Mouse (Mus musculus) MEL (cell line): ENCODE data around the gene Znrf1. TPM values are rescaled to one million over a fixed set of nuclear protein-coding genes. Genes with fewer than 3 reads are reported as not detected.

Experiments used
- DNase-seq: peaks from one replicate; pipeline ENCODE4 v3.0.0; 2011; ENCODE audit warnings: low read depth, low spot score
- H3K27ac ChIP-seq: 2 replicates; pipeline ENCODE4 v1.5.1; 2012; ENCODE audit warnings: low read depth, mild to moderate bottlenecking, control low read depth, low read length, moderate library complexity; ENCODE audit not compliant: control insufficient read depth
- H3K27me3 ChIP-seq, 2 experiments: fragments of 150-350 bp in 1 of 2; sonication (generic) in 1 of 2; 2 replicates each; pipeline ENCODE4 v1.6.1; 2012; ENCODE audit warnings: low read length in 2 of 2, mild to moderate bottlenecking in 2 of 2, improper control_type of control experiment in 1 of 2, moderate library complexity in 1 of 2; ENCODE audit not compliant: insufficient read depth in 2 of 2, control insufficient read depth in 1 of 2
- H3K36me3 ChIP-seq, 2 experiments: 2 replicates each; pipeline ENCODE4 v1.6.1; 2012 to 2014; ENCODE audit warnings: low read length in 2 of 2, improper control_type of control experiment in 1 of 2, inconsistent platforms in 1 of 2, mild to moderate bottlenecking in 1 of 2; ENCODE audit not compliant: insufficient read depth in 2 of 2, control insufficient read depth in 1 of 2
- H3K4me1 ChIP-seq, 2 experiments: fragments of 150-350 bp in 1 of 2; sonication (generic) in 1 of 2; 2 replicates each; pipeline ENCODE4 v1.6.1; 2012; ENCODE audit warnings: low read length in 2 of 2, improper control_type of control experiment in 1 of 2, mild to moderate bottlenecking in 1 of 2; ENCODE audit not compliant: insufficient read depth in 2 of 2, control insufficient read depth in 1 of 2
- H3K4me3 ChIP-seq, 2 experiments: fragments of 150-350 bp in 1 of 2; sonication (generic) in 1 of 2; 2 replicates each; pipeline ENCODE4 v1.5.1; 2012; ENCODE audit warnings: low read depth in 2 of 2, low read length in 2 of 2, mild to moderate bottlenecking in 2 of 2, moderate library complexity in 2 of 2, control low read depth in 1 of 2, improper control_type of control experiment in 1 of 2; ENCODE audit not compliant: control insufficient read depth in 1 of 2, insufficient read depth in 1 of 2
- H3K79me2 ChIP-seq: 2 replicates; pipeline ENCODE4 v1.6.1; 2012; ENCODE audit warnings: mild to moderate bottlenecking, low read length, moderate library complexity; ENCODE audit not compliant: control insufficient read depth, poor library complexity, insufficient read depth
- H3K9ac ChIP-seq: 2 replicates; pipeline ENCODE4 v1.6.1; 2012; ENCODE audit warnings: low read depth, mild to moderate bottlenecking, control low read depth, low read length, moderate library complexity; ENCODE audit not compliant: control insufficient read depth, poor library complexity, severe bottlenecking
- H3K9me3 ChIP-seq: fragments of 150-350 bp; sonication (generic); replicated peaks from 2 replicates; pipeline ENCODE4 v1.6.1; 2012; ENCODE audit warnings: mild to moderate bottlenecking, low read length, improper control_type of control experiment, moderate library complexity; ENCODE audit not compliant: insufficient read depth
- CHD1 ChIP-seq: IDR thresholded peaks from 2 replicates; pipeline ENCODE4 v1.6.1; 2012; ENCODE audit warnings: low read depth, mild to moderate bottlenecking, inconsistent platforms, low read length, improper control_type of control experiment
- CHD2 ChIP-seq: IDR thresholded peaks from 2 replicates; pipeline ENCODE4 v1.6.1; 2011; ENCODE audit warnings: low read length, improper control_type of control experiment
- CTCF ChIP-seq, 3 experiments: IDR thresholded peaks in 2 of 3; conservative IDR thresholded peaks in 1 of 3; 2 replicates each; pipeline ENCODE4 v1.5.1; 2011 to 2012; ENCODE audit warnings: low read length in 3 of 3, low read depth in 2 of 3, mild to moderate bottlenecking in 2 of 3, improper control_type of control experiment in 1 of 3, inconsistent platforms in 1 of 3, mixed read lengths in 1 of 3, moderate library complexity in 1 of 3; ENCODE audit not compliant: control insufficient read depth in 1 of 3, insufficient read depth in 1 of 3, poor library complexity in 1 of 3, severe bottlenecking in 1 of 3
- E2F4 ChIP-seq: IDR thresholded peaks from 2 replicates; pipeline ENCODE4 v1.6.1; 2011; ENCODE audit warnings: low read depth, low read length, improper control_type of control experiment, borderline replicate concordance
- EP300 ChIP-seq, 2 experiments: IDR thresholded peaks; 2 replicates each; pipeline ENCODE4 v1.6.1; 2011; ENCODE audit warnings: improper control_type of control experiment in 2 of 2, low read length in 2 of 2, low read depth in 1 of 2, mild to moderate bottlenecking in 1 of 2
- KAT2A ChIP-seq: conservative IDR thresholded peaks from 2 replicates; pipeline ENCODE4 v1.6.1; 2012; ENCODE audit warnings: low read depth, low read length, improper control_type of control experiment, inconsistent platforms
- MAFK ChIP-seq: IDR thresholded peaks from 2 replicates; pipeline ENCODE4 v1.6.1; 2011; ENCODE audit warnings: low read depth, mild to moderate bottlenecking, low read length, improper control_type of control experiment, borderline replicate concordance
- MYB ChIP-seq: IDR thresholded peaks from 2 replicates; pipeline ENCODE4 v1.6.1; 2011; ENCODE audit warnings: mild to moderate bottlenecking, low read depth, low read length, improper control_type of control experiment
- POLR2A ChIP-seq, 2 experiments: IDR thresholded peaks; 2 replicates each; pipeline ENCODE4 v1.6.1; 2011 to 2012; ENCODE audit warnings: low read length in 2 of 2, mild to moderate bottlenecking in 2 of 2, control low read depth in 1 of 2, improper control_type of control experiment in 1 of 2, low read depth in 1 of 2, moderate library complexity in 1 of 2; ENCODE audit not compliant: control insufficient read depth in 1 of 2, insufficient read depth in 1 of 2, poor library complexity in 1 of 2
- POLR2AphosphoS5 ChIP-seq: IDR thresholded peaks from 2 replicates; pipeline ENCODE4 v1.6.1; 2012; ENCODE audit warnings: low read depth, borderline replicate concordance, mild to moderate bottlenecking, inconsistent platforms, low read length, moderate library complexity, mixed read lengths
- SMC3 ChIP-seq: IDR thresholded peaks from 2 replicates; pipeline ENCODE4 v1.6.1; 2011; ENCODE audit warnings: low read depth, low read length, improper control_type of control experiment
- USF1 ChIP-seq: IDR thresholded peaks from 2 replicates; pipeline ENCODE4 v1.6.1; 2014; ENCODE audit warnings: low read depth, mild to moderate bottlenecking, inconsistent platforms, low read length, improper control_type of control experiment, moderate library complexity
- USF2 ChIP-seq, 2 experiments: IDR thresholded peaks; 2 replicates each; pipeline ENCODE4 v1.6.1; 2011 to 2012; ENCODE audit warnings: improper control_type of control experiment in 2 of 2, low read length in 2 of 2, borderline replicate concordance in 1 of 2, inconsistent platforms in 1 of 2, low read depth in 1 of 2, mild to moderate bottlenecking in 1 of 2; ENCODE audit not compliant: insufficient read depth in 1 of 2
- ZC3H11A ChIP-seq: IDR thresholded peaks from 2 replicates; pipeline ENCODE4 v1.6.1; 2012; ENCODE audit warnings: low read depth, mild to moderate bottlenecking, inconsistent platforms, low read length, improper control_type of control experiment
- polyA plus RNA-seq, 2 experiments: library from polyadenylated mRNA; stranded (reverse) in 1 of 2; unstranded in 1 of 2; fragments of >175 nt in 1 of 2; fragments of >200 nt in 1 of 2; gene quantifications; 2 replicates each; pipeline versions ENCODE4 v1.2.1 to v1.2.4; 2012; ENCODE audit warnings: low replicate concordance in 2 of 2, low read depth in 1 of 2; ENCODE audit not compliant: insufficient read length in 2 of 2, insufficient read depth in 1 of 2, missing spikeins in 1 of 2
- total RNA-seq: library from RNA; depleted of rRNA; stranded (reverse); fragments of 300-350 nt; gene quantifications from 2 replicates; pipeline ENCODE4 v1.2.3, GENCODE M21; 2012

Gene Znrf1
- total and polyA plus RNA-seq, 3 experiments, result 18.4 to 36.0 TPM; not detected in 1

- Histone ChIP-seq H3K27me3 (no peaks in the 10 kb centered on the region), H3K36me3 (no peaks in the 10 kb centered on the region)
Measured at GRCm38 (mm10) chr8:111607414-111607813, 71.5 kb downstream of the Znrf1 start.

GRCm38 (mm10) chr8:111613181-111613580 is 77.3 kb downstream of the Znrf1 start:
- Histone ChIP-seq H3K4me3 (no peak overlapping the region), H3K27me3 (no peaks in the 10 kb centered on the region), H3K4me1 (no peaks in the 10 kb centered on the region), H3K9ac (no peak overlapping the region), H3K27ac (no peak overlapping the region), H3K36me3 (no peaks in the 10 kb centered on the region), H3K79me2 (no peaks in the 10 kb centered on the region), H3K9me3 (no peaks in the 10 kb centered on the region)
- TF ChIP-seq USF1, result no peak
- TF ChIP-seq USF2 (IDR thresholded peaks at IDR 0.05; ENCODE audit: borderline replicate concordance in 1 of 2, insufficient read depth in 1 of 2, low read depth in 1 of 2, low read length in 2 of 2), result no peak
- TF ChIP-seq E2F4, result no peak
- TF ChIP-seq MYB, result no peak
- no peak for TF ChIP-seq CTCF (IDR thresholded peaks at IDR 0.05 in 2 of 3, conservative IDR thresholded peaks at IDR 0.05 in 1 of 3; ENCODE audit: control insufficient read depth in 1 of 3, insufficient read depth in 1 of 3, low read depth in 2 of 3, low read length in 3 of 3, poor library complexity in 1 of 3, severe bottlenecking in 1 of 3)
- TF ChIP-seq CHD2, result no peak
- no peak for TF ChIP-seq POLR2A (IDR thresholded peaks at IDR 0.05; ENCODE audit: control insufficient read depth in 1 of 2, insufficient read depth in 1 of 2, low read depth in 1 of 2, low read length in 2 of 2, poor library complexity in 1 of 2)
- no peak for TF ChIP-seq CHD1
- TF ChIP-seq MAFK, result no peak
- TF ChIP-seq ZC3H11A, result no peak
- TF ChIP-seq POLR2AphosphoS5, result no peak
- TF ChIP-seq KAT2A, result no peak
- no peak for TF ChIP-seq EP300 (IDR thresholded peaks at IDR 0.05; ENCODE audit: low read depth in 1 of 2, low read length in 2 of 2)
- DNase-seq, result no peak

More at GRCm38 (mm10) chr8:111607414-111607813, 71.5 kb downstream of the Znrf1 start:
- Histone ChIP-seq H3K79me2 (no peaks in the 10 kb centered on the region), H3K27ac (no peak overlapping the region), H3K9ac (no peak overlapping the region), H3K4me1 (no peaks in the 10 kb centered on the region), H3K9me3 (no peaks in the 10 kb centered on the region), H3K4me3 (no peak overlapping the region)
- TF ChIP-seq CTCF (IDR thresholded peaks at IDR 0.05 in 2 of 3, conservative IDR thresholded peaks at IDR 0.05 in 1 of 3; ENCODE audit: control insufficient read depth in 1 of 3, insufficient read depth in 1 of 3, low read depth in 2 of 3, low read length in 3 of 3, poor library complexity in 1 of 3, severe bottlenecking in 1 of 3) (0 out of 6 replicates have a peak, but pooled peaks of 1 of the 3 experiments have one; percentile 2), SMC3 (no peak)
- TF ChIP-seq, all 39 proteins: peak for 1
- no peak for DNase-seq
